Mouse (Mus musculus): ENCODE measurements around the gene Plekha5. TPM values are rescaled to one million over a fixed set of nuclear protein-coding genes. Genes with fewer than 3 reads are reported as not detected.

Gene Plekha5
- polyA plus RNA-seq, 1 experiment, result 56.6 TPM

DNA sequence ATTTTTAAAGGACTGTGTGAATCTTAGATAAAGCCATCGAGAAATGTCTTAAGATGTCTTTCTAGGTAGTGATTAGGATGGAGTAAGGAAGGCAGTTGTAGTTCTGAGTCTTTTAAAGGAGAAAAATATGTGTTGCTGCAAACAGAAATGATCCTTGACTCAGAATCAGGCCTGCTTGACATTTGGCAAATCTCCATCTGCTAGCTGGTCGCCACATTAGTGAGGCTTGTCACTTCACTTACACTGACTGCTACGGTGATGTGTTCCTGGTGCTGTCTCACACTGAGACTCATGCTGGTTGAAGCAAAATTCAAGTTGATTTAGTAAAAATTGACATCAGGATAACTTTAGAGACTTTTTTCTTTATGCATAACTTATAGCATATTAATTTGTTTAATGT is 32.0 kb downstream of the Plekha5 start:
- no peaks in the 10 kb centered on the region for H3K36me3 ChIP-seq (ENCODE audit: control insufficient read depth, insufficient read depth, low read length)
- H3K27me3 ChIP-seq (ENCODE audit: control insufficient read depth, insufficient read depth, low read length), result no peaks in the 10 kb centered on the region
- no peaks in the 10 kb centered on the region for H3K4me1 ChIP-seq (ENCODE audit: control insufficient read depth, insufficient read depth, low read length)
- no peak for TF ChIP-seq CTCF (IDR thresholded peaks at IDR 0.05; ENCODE audit: control insufficient read depth, insufficient read depth, insufficient replicate concordance, low read depth, low read length)
- TF ChIP-seq POLR2A (IDR thresholded peaks at IDR 0.05; ENCODE audit: control insufficient read depth, low read depth, low read length), result no peak
- no peak overlapping the region for H3K4me3 ChIP-seq (ENCODE audit: control insufficient read depth, low read depth, low read length)
- H3K27ac ChIP-seq (ENCODE audit: control insufficient read depth, insufficient read depth, low read depth, low read length), result no peak overlapping the region

DNA sequence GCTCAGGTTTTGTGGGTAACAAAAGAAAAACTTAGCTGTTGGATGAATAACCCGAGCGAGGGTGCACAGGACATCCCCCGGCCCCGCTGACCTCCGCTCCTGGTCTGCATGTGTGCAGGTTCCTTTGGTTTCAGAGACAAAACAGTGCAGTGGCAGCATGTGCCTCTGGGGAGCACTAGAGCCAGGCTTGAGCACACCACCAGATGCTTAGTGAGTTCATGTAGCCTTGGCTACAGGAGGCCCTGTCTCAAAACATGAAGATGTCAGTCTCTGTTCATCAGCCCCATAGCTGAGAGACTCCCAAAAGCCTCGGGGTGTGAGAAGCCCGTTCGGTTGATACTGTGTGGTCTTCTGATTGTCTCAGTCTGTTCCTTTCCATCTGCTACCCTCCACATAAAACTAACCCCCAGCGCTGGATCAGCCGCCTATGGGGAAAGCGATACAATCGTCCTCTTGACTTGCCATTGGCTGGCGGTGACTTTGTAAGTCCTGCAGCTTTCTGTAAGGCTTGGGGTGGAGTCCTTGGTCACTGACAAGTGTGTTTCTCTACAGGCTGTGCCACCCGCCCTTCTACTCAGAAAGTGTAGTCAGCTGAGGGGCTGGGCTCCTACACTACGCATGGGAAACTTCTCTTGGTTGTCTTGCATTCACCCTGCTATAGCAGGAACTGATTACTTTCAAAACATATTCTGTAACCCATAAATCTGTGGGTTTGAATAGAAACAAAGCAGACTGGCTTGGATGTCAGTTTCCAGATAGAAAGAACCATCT is 32.7 kb downstream of the Plekha5 start:
- Histone ChIP-seq H3K36me3 (ENCODE audit: control insufficient read depth, insufficient read depth, low read length) (no peaks in the 10 kb centered on the region), H3K4me3 (ENCODE audit: control insufficient read depth, low read depth, low read length) (no peak overlapping the region), H3K27me3 (ENCODE audit: control insufficient read depth, insufficient read depth, low read length) (no peaks in the 10 kb centered on the region), H3K27ac (ENCODE audit: control insufficient read depth, insufficient read depth, low read depth, low read length) (no peak overlapping the region), H3K4me1 (ENCODE audit: control insufficient read depth, insufficient read depth, low read length) (no peaks in the 10 kb centered on the region)
- no peak for TF ChIP-seq CTCF (IDR thresholded peaks at IDR 0.05; ENCODE audit: control insufficient read depth, insufficient read depth, insufficient replicate concordance, low read depth, low read length)
- no peak for TF ChIP-seq POLR2A (IDR thresholded peaks at IDR 0.05; ENCODE audit: control insufficient read depth, low read depth, low read length)

DNA sequence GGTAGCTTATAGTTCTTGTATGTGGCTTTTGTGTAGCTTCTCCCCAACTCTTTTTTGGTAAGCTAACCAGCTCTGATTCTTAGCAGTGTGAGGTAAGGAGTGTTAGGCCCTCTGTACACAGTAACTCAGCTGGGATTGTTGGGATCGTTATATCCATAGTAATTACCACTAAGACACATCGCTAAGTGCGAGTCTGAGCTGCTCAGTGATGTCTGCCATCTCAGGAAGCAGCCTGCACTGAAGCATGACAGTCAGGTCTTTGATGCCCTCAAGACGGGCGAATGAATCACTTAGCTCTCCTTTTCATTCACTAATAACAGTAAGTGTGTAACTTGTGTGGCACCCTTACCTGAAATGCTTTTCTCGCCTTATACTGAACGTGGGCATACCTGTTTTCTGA is 36.5 kb downstream of the Plekha5 start:
- no peak overlapping the region for H3K4me3 ChIP-seq (ENCODE audit: control insufficient read depth, low read depth, low read length)

DNA sequence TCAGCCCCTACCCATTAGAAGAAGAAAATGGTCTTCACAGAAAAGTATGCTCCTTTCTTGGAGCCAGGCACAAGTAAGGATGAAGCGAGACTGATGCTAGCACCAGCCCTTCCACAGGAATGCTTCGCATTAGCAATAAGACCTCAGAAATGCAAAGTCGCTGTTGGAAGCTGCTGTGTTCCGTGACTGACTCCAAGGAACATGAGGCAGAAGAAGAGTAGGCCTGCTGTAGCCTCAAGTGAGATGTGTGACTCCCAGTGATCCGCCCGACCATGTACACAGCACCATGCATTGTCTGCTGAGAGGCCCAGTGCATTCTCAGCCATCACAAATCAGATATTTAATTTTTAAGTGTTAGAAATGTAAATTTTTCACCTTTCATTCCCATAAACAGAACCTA is 41.0 kb downstream of the Plekha5 start:
- Histone ChIP-seq H3K4me1 (ENCODE audit: control insufficient read depth, insufficient read depth, low read length) (no peaks in the 10 kb centered on the region), H3K4me3 (ENCODE audit: control insufficient read depth, low read depth, low read length) (no peak overlapping the region), H3K27me3 (ENCODE audit: control insufficient read depth, insufficient read depth, low read length) (no peaks in the 10 kb centered on the region)

More for the DNA sequence above, 36.5 kb downstream of the Plekha5 start:
- TF ChIP-seq POLR2A (IDR thresholded peaks at IDR 0.05; ENCODE audit: control insufficient read depth, low read depth, low read length) (no peak), CTCF (IDR thresholded peaks at IDR 0.05; ENCODE audit: control insufficient read depth, insufficient read depth, insufficient replicate concordance, low read depth, low read length) (no peak)
- Histone ChIP-seq H3K36me3 (ENCODE audit: control insufficient read depth, insufficient read depth, low read length) (no peaks in the 10 kb centered on the region), H3K27me3 (ENCODE audit: control insufficient read depth, insufficient read depth, low read length) (no peaks in the 10 kb centered on the region), H3K4me1 (ENCODE audit: control insufficient read depth, insufficient read depth, low read length) (no peaks in the 10 kb centered on the region), H3K27ac (ENCODE audit: control insufficient read depth, insufficient read depth, low read depth, low read length) (no peak overlapping the region)

DNA sequence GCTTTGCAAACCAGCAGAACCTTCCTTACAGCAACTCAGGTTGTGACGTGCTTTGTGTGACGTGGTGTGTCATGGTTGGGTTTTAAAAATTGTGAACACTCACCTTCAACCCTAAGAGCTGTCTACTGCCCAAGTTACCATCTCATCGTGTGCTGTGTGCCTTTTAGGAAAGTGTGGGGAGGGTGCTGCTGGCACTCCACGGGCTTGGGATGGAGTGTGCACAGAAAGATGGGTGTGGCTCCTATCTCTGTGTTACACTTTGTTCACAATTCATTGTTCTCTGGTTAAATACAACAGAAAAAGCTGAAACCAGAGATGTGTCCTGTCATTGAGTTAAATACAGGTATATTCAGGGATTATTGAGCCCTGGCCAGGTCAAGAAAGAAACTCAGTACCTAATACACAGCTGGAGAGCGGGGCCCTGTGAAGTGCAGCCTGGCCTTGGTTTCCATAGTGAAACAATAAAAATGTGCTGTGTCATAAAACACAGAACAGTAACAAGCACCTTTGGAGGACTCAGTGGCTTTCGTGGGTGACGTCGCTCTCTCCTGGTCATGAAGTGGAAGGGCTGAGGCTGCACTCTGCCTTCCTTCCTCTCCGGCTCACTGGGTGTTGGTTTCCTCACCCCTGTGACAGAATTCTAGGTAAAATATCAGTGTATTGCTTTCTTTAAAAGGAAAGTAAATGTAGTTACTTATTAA is 42.2 kb downstream of the Plekha5 start:
- Histone ChIP-seq H3K27me3 (ENCODE audit: control insufficient read depth, insufficient read depth, low read length) (no peaks in the 10 kb centered on the region), H3K36me3 (ENCODE audit: control insufficient read depth, insufficient read depth, low read length) (no peaks in the 10 kb centered on the region), H3K4me3 (ENCODE audit: control insufficient read depth, low read depth, low read length) (no peak overlapping the region), H3K4me1 (ENCODE audit: control insufficient read depth, insufficient read depth, low read length) (no peaks in the 10 kb centered on the region), H3K27ac (ENCODE audit: control insufficient read depth, insufficient read depth, low read depth, low read length) (no peak overlapping the region)
- no peak for TF ChIP-seq CTCF (IDR thresholded peaks at IDR 0.05; ENCODE audit: control insufficient read depth, insufficient read depth, insufficient replicate concordance, low read depth, low read length)
- TF ChIP-seq POLR2A (IDR thresholded peaks at IDR 0.05; ENCODE audit: control insufficient read depth, low read depth, low read length), result no peak

More for the DNA sequence above, 41.0 kb downstream of the Plekha5 start:
- no peak for TF ChIP-seq CTCF (IDR thresholded peaks at IDR 0.05; ENCODE audit: control insufficient read depth, insufficient read depth, insufficient replicate concordance, low read depth, low read length)
- TF ChIP-seq POLR2A (IDR thresholded peaks at IDR 0.05; ENCODE audit: control insufficient read depth, low read depth, low read length), result no peak
- Histone ChIP-seq H3K36me3 (ENCODE audit: control insufficient read depth, insufficient read depth, low read length) (no peaks in the 10 kb centered on the region), H3K27ac (ENCODE audit: control insufficient read depth, insufficient read depth, low read depth, low read length) (no peak overlapping the region)

DNA sequence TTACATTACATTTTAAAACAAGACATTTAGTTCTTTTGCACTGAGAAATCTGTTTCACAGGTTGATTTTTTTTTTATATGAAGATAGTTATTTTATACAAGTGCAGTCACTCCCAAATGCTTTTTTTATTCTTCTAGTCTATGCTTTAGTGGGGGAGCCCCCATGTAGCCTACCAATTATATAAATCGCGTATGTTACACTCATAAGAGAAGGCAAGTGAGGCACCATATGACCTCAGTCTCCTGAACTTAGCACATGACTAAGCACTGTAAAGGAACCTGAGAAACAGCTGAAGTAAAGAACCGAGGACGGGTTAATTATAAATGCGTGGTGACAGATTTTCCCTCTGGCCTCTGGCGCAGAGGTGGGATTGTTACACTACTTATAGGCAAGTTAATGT is 43.0 kb downstream of the Plekha5 start:
- TF ChIP-seq CTCF (IDR thresholded peaks at IDR 0.05; ENCODE audit: control insufficient read depth, insufficient read depth, insufficient replicate concordance, low read depth, low read length) (no peak), POLR2A (IDR thresholded peaks at IDR 0.05; ENCODE audit: control insufficient read depth, low read depth, low read length) (no peak)
- Histone ChIP-seq H3K27me3 (ENCODE audit: control insufficient read depth, insufficient read depth, low read length) (no peaks in the 10 kb centered on the region), H3K27ac (ENCODE audit: control insufficient read depth, insufficient read depth, low read depth, low read length) (no peak overlapping the region), H3K36me3 (ENCODE audit: control insufficient read depth, insufficient read depth, low read length) (no peaks in the 10 kb centered on the region), H3K4me1 (ENCODE audit: control insufficient read depth, insufficient read depth, low read length) (no peaks in the 10 kb centered on the region), H3K4me3 (ENCODE audit: control insufficient read depth, low read depth, low read length) (no peak overlapping the region)

DNA sequence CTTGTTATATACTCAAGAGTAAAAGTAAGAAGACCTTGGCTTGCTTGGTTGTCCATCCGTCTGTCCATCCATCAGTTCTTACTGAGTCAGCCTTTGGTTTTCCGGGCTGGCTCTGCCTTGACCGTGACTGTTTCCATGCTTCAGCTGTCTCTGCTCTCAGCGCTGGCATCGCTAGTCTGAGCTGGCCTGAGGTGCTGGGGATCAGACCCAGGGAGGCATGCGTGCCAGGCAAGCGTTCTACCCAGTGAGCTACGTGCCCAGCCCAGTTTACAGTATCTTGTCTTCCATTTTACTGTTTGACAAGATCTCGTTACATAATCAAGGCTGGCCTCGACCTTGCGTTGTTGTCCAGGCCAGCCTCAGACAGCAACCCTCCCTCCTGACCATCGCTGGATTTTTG is 44.0 kb downstream of the Plekha5 start:
- TF ChIP-seq POLR2A (IDR thresholded peaks at IDR 0.05; ENCODE audit: control insufficient read depth, low read depth, low read length), result no peak
- TF ChIP-seq CTCF (IDR thresholded peaks at IDR 0.05; ENCODE audit: control insufficient read depth, insufficient read depth, insufficient replicate concordance, low read depth, low read length), result no peak
- Histone ChIP-seq H3K27me3 (ENCODE audit: control insufficient read depth, insufficient read depth, low read length) (no peaks in the 10 kb centered on the region), H3K4me1 (ENCODE audit: control insufficient read depth, insufficient read depth, low read length) (no peaks in the 10 kb centered on the region), H3K27ac (ENCODE audit: control insufficient read depth, insufficient read depth, low read depth, low read length) (no peak overlapping the region), H3K4me3 (ENCODE audit: control insufficient read depth, low read depth, low read length) (no peak overlapping the region), H3K36me3 (ENCODE audit: control insufficient read depth, insufficient read depth, low read length) (no peaks in the 10 kb centered on the region)

All from testis, adult 2 months (tissue).